Mouse (Mus musculus): ENCODE data around the gene Dcps. TPM values are rescaled to one million over a fixed set of nuclear protein-coding genes. Genes with fewer than 3 reads are reported as not detected.

The Dcps gene
- 28.0 TPM for polyA plus RNA-seq (2015; fragmentation: Illumina TruSeq; extraction: RNeasy Lipid Tissue Mini Kit (QIAGEN cat#74804); ENCODE audit: low read depth, low replicate concordance)

DNA sequence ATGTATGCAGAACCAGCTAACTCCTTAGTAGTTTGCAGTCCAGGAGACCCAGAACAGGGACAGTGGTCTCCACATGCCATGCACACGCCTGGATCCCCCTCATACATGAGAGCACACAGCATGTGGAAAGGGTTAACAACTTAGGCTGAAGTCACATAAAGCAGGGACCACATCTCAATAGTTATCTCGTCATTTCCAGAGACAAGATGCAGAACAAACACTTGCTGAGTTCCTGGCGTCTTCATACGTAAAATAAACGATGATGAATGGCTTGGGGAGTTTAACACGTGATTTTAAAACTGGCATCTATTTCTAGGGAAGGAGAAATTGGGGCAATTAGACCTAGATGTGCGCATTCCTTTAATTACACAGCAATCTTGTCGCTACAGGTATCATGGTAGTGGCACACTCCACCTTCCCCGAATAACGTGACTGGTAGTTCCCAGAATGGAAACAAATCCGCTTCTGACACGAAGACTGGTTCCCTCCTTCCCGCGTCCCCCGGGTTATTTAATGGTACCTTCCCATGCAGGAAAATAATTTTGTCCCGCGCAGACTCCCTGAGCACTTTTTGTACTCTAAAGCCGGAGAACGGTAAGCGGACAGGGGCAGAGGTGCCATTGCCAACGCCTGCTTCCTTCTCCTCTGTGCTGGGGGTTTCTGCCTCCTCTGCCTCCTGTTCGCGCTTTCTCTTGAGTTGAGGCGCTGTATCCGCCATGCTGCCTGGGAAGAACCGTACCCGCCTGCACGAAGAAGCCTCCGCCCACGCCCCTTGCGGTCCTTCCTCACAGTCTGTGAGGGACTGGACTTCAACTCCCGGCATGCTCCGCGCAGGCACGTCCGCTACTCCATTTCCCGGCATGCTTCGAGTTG lies at the start of gene Dcps:
Gene Dcps, minus strand, starts transcription at position 811 of the 873 bp plus-strand sequence.

DNA sequence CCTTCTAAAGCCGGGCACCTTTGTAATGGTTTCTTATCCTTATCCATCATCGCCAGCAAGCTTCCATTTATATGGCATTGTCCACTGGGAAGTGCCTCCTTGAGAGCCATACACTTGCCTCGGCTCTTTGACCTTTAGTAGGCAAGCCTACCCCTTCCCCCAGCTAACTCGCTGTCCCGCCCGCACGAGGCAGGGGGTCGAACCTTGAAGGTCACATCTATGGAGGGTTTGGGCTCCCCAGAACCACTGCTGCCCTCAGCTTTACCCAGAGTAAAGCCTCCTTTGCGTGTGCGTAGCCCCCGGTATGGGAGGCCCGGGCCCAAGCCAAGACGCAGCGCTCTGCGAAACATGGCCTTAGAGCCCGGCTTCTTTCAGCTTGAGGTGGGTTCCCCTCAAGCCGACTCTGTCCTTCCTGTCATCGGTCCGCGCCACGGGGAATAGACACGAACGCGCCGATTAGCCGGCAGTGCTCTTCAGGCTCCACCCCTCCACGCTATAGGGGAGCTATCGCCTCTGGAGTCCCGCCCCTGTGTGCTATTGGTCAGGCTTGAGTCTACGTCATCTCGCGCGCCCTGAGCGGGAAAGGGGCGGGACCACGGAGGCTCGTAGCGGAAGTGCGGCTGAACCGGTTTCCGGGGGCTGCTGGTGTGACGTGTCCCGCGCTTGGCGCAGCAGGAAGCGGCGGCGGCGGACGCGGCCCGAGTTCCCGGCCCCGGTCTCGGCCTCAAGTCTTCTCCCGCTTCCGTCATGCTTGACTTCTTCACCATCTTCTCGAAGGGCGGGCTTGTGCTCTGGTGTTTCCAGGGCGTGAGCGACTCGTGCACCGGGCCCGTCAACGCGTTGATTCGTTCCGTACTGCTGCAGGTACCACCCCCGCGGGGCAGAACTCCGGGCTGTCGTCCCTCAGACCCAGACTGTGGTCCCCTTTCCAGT lies 34.9 kb upstream of the Dcps start, which contains the start of gene Foxred1:
Gene Foxred1, minus strand, starts transcription at position 514 of the 933 bp plus-strand sequence.

DNA sequence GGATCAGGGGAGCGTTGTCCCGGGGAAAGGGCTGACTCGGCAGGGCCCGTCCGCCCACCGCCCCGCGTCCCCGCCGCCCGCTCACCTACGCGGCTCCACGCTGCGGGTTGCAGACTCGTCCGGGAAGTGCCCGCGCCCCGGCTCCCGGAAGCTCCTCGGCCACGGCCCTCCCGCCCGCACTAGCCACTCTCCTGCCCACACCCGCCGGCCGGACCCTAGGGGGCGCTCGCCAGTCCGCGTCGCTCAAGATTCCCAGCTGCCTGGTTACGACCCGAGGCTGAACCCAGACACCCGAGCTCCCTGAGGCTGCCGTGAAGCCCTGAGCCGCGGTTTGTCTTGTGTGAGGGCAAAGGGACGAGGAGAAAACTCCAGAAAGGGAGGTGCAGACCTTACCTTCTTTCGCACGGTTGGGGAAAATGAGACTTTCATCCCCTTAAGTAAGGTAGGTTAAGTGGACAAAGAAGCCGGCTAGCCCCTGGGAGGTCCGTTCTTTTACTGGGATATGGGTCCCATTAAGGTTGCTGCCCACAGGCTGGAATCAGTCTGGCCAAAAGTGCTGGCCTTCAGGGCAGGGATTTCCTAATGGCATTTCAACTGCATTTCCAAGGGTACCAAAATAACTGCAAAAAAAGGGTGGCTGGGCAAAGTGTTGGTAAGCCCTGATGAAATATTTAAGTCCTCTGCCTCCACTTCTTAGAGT lies 24.1 kb upstream of the Dcps start, which contains the start of the genes Srpr and Tirap:
Gene Srpr, plus strand, starts transcription at position 404 of the 700 bp plus-strand sequence.
Gene Tirap, minus strand, starts transcription at position 520 of the 700 bp plus-strand sequence.

GRCm38 (mm10) chr9:35119168-35119567 lies 56.7 kb downstream of the Dcps start, which contains the start of gene St3gal4:
Gene St3gal4, minus strand, starts transcription at chr9:35119268.

Other genes with a start within 250 kb of the Dcps start
- 37.2 TPM for gene St3gal4, start 56.8 kb downstream of the Dcps start, polyA plus RNA-seq (2015; fragmentation: Illumina TruSeq; extraction: RNeasy Lipid Tissue Mini Kit (QIAGEN cat#74804); ENCODE audit: low read depth, low replicate concordance)
- gene Srpr, start 24.1 kb upstream of the Dcps start, polyA plus RNA-seq (2015; fragmentation: Illumina TruSeq; extraction: RNeasy Lipid Tissue Mini Kit (QIAGEN cat#74804); ENCODE audit: low read depth, low replicate concordance), result 66.4 TPM
- 1.6 TPM for gene Tirap, start 24.2 kb upstream of the Dcps start, polyA plus RNA-seq (2015; fragmentation: Illumina TruSeq; extraction: RNeasy Lipid Tissue Mini Kit (QIAGEN cat#74804); ENCODE audit: low read depth, low replicate concordance)
- 43.2 TPM for gene Foxred1, start 35.0 kb upstream of the Dcps start, polyA plus RNA-seq (2015; fragmentation: Illumina TruSeq; extraction: RNeasy Lipid Tissue Mini Kit (QIAGEN cat#74804); ENCODE audit: low read depth, low replicate concordance)
- 22.6 TPM for gene Fam118b, start 91.7 kb upstream of the Dcps start, polyA plus RNA-seq (2015; fragmentation: Illumina TruSeq; extraction: RNeasy Lipid Tissue Mini Kit (QIAGEN cat#74804); ENCODE audit: low read depth, low replicate concordance)
- 10.8 TPM for gene Rpusd4, start 91.8 kb upstream of the Dcps start, polyA plus RNA-seq (2015; fragmentation: Illumina TruSeq; extraction: RNeasy Lipid Tissue Mini Kit (QIAGEN cat#74804); ENCODE audit: low read depth, low replicate concordance)
- gene Cdon, start 245.1 kb upstream of the Dcps start, polyA plus RNA-seq (2015; fragmentation: Illumina TruSeq; extraction: RNeasy Lipid Tissue Mini Kit (QIAGEN cat#74804); ENCODE audit: low read depth, low replicate concordance), result 4.3 TPM

Measured in brain, adult 10 weeks (tissue).